Mouse (Mus musculus) right cerebral cortex, postnatal 10 days (tissue): ENCODE data around the gene AB124611.
"Not testable (repeated sequence)": the region's sequence is repeated elsewhere in the genome, so short reads cannot be mapped to it uniquely, and the experiment has no call there.

Experiments used
- DNase-seq, 2 experiments: peaks; one replicate each; pipeline ENCODE4 v3.0.0; 2021; ENCODE audit warnings: low spot score in 2 of 2

AB124611 gene

GRCm38 (mm10) chr9:21518690-21519089 is 7.3 kb upstream of the AB124611 start:
- not testable (repeated sequence) for DNase-seq

GRCm38 (mm10) chr9:21525142-21525936 is 637 bp upstream of the AB124611 start:
- no peak for DNase-seq

GRCm38 (mm10) chr9:21526634-21526944 is 613 bp downstream of the AB124611 start:
- no peak for DNase-seq

DNA sequence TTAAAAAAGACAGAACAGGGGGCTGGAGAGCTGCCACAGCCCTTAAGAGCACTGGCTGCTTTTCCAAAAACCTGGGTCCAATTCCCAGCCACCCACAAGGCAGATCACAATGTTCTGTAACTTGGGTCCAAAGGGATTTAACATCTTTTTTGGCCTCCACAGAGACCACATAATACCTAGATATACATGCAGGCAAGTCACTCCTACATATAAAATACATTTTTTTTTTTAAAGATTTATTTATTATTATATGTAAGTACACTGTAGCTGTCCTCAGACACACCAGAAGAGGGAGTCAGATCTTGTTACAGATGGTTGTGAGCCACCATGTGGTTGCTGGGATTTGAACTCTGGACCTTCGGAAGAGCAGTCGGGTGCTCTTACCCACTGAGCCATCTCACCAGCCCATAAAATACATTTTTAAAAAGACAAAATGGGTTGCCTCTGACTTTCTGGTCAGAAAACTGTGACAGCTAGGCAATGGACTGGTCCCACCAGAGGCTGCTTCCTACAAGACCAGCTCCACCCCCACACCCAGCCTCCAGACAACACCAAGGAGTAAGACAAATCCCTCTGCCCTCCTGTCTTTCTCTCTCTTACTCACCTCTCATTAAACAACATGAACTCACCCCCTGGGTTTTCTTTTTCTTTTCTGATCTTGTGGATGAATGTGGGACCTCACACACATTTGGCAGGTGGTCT is 1.3 kb downstream of the AB124611 start:
- no peak for DNase-seq

DNA sequence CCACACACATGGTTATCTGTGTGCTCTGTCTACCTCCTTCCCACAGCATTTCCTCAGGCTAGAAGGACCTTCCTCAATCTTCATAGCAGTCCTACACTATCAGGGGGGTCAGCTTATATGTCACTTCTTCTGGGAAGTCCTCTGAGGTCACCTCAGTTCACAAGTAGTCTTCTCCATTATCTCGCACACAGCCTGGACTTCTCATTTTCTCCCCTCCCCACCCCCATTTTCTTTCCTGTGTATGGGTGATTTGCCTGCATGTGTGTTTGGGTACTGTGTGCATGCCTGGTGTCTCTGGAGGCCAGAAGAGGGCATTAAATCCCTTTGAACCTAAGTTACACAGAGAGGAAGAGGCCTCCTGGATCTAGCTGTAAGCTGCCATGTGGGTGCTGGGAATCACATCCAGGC is 1.9 kb downstream of the AB124611 start:
- no peak for DNase-seq

DNA sequence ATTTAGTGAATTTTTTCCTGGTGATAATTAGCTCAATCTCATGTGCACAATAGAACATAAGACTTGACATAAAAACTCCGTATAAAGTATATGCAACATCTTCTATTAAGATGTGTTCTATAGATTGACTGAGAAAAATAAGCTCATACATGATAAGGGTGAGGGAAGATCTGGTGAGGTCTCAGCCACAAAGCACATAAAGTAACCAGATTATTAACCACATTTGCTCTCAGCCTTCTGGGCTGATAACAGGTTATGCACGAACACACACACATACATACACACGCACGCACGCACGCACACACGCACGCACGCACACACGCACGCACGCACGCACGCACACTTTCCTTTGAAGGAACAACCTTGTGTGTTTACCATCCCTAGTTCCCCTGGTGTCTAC is 10.5 kb downstream of the AB124611 start:
- no peak for DNase-seq

- DNase-seq = no peak
Observed at GRCm38 (mm10) chr9:21537009-21537408, 11.0 kb downstream of the AB124611 start.

DNA sequence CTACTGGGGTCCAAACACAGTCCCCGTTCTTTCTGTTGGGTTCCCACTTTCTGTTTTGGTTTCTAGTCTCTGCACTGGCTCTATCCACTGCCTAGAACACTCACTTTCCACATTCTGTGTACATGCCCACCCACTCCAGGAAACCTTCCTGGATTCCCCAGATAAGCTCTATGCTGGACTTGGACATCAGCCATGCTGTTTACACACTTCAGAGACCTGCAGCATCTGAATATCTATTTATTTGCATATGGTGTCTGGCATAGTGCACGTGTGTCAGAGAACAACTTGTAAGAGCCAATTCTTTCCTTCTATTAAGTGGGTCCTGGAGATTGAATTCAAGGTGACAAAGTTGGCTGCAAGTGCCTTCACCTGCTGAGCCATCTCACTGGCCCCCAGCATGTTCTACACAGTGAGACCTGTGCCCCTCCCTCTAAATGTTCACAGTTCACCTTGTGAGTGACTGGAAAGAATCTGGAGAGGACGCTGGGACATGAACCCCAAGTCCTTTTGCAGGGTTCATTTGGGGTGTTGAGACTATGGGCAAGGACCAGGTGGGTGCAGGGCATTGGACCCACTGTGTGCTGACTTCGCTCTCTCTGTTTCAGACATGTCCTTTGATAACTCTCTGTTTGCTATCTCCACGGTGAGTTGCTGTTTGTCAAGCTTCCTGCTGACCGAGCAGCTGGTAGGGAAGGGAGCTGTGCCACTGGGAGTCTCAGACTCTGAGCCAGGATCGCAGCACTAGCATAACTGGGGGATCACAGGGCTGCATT is 14.2 kb downstream of the AB124611 start:
- no peak for DNase-seq

- DNase-seq = not testable (repeated sequence)
Observed at GRCm38 (mm10) chr9:21542001-21542400, 16.0 kb downstream of the AB124611 start.

DNA sequence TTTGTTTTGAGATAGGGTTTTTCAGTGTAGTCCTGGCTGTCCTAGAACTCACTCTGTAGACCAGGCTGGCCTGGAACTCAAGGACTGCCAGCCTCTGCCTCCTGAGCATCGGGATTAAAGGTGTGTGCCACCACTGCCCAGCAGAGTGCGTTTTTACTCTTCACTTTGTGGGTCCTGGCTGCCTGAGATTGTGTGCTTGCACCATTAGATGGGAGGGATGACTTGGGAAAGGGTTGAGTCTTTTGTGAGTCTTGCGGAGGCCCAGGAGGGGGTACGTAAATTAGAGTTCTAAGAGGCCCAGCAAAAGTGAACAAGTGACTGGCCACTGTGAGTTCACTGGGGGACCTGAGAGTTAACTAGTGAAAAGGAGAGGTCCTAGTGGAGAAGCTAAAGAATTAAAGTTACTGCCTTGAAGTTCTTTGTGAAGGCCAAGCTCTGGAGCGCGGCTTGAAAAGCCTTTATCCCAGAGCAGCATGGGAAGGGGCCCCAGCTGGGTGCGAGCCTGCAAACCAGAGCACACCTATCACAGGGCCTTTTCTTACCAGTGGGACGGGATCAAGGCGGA is 19.5 kb downstream of the AB124611 start:
- DNase-seq = no peak

GRCm38 (mm10) chr9:21545916-21546788 is 20.2 kb downstream of the AB124611 start:
- DNase-seq = peak; percentile 99

- DNase-seq = no peak
Observed at GRCm38 (mm10) chr9:21546789-21547074, 20.8 kb downstream of the AB124611 start, which contains the start of gene Carm1. Carm1 (plus strand) TSS chr9:21546894.

DNA sequence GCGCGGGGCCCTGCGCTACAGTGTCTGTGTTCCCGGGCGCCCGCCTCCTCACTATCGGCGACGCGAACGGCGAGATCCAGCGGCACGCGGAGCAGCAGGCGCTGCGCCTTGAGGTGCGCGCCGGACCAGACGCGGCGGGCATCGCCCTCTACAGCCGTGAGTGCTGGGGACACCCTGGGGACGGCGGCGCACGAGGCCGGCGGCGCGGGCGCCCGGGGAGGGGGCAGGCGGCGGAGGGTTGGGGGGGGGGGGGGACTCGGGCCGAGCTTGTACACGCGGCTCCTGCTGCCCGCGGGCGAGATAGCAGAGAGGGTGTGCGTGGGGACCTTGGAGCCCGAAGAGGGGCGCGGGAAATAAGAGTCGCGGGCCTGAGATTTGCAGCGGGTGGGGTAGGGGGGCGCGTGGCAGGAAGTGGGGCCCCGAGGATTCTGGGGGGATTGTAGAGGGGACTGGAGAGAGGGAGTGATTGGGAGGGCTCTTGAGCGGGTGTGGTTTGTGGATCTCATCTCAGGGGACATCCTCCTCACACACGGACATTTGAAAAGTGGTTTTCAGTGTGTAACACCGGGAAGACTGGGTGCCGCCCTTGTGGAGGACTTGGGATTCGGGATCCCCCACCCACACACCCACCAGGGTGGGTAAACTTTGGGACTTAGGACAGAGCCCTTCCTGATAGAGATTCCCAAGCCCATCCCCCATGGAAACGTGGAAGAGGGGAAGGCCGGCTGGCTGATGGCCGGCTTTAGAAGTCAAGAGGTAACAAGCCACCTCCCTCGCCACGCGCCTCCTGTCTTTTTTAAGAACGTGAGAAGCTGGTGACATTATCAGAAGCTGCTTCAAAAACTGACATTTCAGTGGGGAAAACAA is 21.3 kb downstream of the AB124611 start:
- peak; percentile 73 to 74 for DNase-seq

DNA sequence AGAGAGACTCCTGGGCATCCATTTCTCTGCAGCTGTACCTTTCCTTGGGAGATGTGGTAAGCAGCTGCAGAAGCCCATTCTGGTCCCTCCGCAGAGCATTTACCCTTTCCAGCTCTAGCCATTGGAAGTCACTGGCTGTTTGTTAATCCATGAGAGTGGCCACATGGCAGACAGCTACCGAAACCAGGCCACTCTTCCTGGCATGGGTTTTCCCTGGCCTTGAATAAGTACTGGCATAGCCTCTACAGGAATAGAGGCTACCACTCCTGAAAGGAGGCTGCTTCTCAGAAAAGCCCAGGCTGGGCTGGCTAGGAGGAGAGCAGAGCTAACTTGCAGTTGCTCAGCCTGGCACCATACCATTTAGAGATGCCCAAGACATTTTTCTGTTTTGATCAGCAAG is 25.1 kb downstream of the AB124611 start:
- no peak for DNase-seq

GRCm38 (mm10) chr9:21553607-21554273 is 27.8 kb downstream of the AB124611 start:
- DNase-seq = no peak

DNA sequence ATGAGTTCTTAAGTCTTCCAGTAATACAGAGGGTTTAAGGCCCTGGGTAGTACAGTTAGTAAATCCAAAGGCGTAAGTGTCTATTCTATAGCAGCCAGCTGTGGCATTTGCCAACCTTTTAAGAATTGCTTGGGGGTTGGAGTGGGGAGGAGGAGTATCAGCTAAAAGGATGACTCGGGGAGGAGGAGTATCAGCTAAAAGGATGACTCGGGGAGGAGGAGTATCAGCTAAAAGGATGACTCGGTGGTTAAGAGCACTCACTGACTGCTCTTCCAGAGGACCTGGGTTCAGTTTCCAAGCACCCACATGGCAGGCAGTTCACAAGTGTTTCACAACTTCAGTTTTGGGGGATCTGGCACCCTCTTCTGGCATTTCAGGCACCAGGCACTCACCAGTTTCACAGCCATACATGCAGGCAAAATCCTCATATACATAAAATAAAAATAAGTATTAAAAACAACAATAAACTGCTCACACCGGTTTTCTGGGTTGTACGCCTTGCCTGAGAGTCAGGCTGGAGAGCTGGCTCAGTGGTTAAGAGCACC is 29.3 kb downstream of the AB124611 start:
- no peak for DNase-seq

DNA sequence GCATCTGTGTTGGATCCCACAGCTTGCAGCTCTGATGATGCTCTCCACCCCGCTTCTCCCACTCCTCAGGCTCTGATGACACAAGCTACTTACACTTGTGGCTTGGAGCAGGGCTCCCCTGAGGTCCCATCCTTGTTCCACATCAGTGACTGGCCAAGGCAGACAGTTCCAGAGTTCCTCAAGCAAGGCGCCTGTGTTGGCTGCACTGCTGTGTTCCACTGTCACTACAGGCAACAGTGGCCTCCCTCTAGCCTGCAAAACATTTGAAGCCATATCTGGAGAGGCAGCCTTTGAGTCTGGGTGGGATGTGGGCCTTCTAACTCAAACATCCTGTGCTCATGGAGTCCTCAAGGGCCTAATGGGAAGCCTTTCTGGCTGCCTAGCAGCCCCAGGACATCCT is 31.0 kb downstream of the AB124611 start:
- DNase-seq = no peak

- no peak for DNase-seq
Observed at GRCm38 (mm10) chr9:21557556-21557955, 31.6 kb downstream of the AB124611 start.

DNA sequence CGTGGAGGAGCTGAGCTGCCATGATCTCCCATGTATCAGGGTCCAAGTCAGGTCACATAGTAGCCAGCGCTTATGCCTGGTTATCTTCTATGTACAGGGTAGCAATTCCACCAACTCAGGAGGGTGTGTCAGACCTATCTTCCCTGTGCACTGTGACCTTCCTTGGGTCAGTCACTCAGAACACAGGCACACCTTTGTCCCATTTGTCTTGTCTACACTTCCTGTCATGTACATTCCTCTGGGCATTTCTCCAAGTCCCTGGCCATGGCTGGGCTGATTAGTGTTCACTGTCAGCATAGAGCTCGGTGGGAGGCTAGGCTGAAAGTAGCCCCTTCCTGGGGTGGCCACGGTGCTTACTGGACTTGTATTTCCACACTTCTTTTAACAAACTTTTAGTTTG is 32.4 kb downstream of the AB124611 start:
- no peak for DNase-seq

DNA sequence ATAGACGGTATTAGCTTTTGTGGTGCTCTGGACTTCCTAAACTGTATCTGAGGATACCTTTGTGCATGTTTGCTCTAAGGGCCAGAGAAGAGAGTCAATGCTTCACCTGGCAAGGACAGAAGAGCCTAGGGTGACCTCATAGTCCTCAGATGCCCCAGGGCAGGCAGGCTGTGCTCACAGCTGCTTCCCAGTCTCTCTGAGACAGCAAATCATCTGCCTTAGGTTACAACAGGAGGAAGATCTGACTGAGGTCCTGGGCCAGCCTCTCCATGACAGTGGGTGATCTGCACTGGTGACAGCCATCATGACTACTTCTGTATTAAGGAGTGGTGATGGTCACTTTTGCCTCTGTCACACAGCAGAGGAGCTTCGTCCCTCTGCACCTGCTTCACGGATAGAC is 33.2 kb downstream of the AB124611 start:
- DNase-seq = no peak
